Mouse (Mus musculus) liver, adult 2 months (tissue): ENCODE measurements around the gene Gm49395. TPM values are rescaled to one million over a fixed set of nuclear protein-coding genes. Genes with fewer than 3 reads are reported as not detected.

ENCODE experiments used
- DNase-seq: peaks from one replicate; pipeline ENCODE4 v3.0.0-alpha.2; 2011; ENCODE audit warnings: low read depth, low spot score; ENCODE audit errors: extremely low read depth
- H3K27ac ChIP-seq: fragments of 200-500 bp; replicated peaks from 2 replicates; pipeline ENCODE4 v1.5.1; 2012; ENCODE audit warnings: low read depth, mild to moderate bottlenecking, control low read depth, inconsistent platforms, low read length; ENCODE audit not compliant: insufficient read depth
- H3K27me3 ChIP-seq: fragments of 200-500 bp; 2 replicates; pipeline ENCODE4 v1.6.1; 2012; ENCODE audit warnings: mild to moderate bottlenecking, moderate library complexity, low read length, inconsistent platforms; ENCODE audit not compliant: control insufficient read depth, insufficient read depth
- H3K36me3 ChIP-seq: fragments of 200-500 bp; 2 replicates; pipeline ENCODE4 v1.6.1; 2012; ENCODE audit warnings: low read length, inconsistent platforms; ENCODE audit not compliant: control insufficient read depth, insufficient read depth
- H3K4me1 ChIP-seq: fragments of 200-500 bp; 2 replicates; pipeline ENCODE4 v1.6.1; 2011; ENCODE audit warnings: low read length; ENCODE audit not compliant: control insufficient read depth, insufficient read depth
- H3K4me3 ChIP-seq: fragments of 200-500 bp; 2 replicates; pipeline ENCODE4 v1.5.1; 2011; ENCODE audit warnings: low read depth, mild to moderate bottlenecking, control low read depth, low read length, moderate library complexity; ENCODE audit not compliant: insufficient read depth
- H3K79me2 ChIP-seq: fragments of 200-500 bp; 2 replicates; pipeline ENCODE4 v1.6.1; 2012; ENCODE audit warnings: inconsistent platforms, mild to moderate bottlenecking, low read length, moderate library complexity; ENCODE audit not compliant: control insufficient read depth, insufficient read depth
- H3K9ac ChIP-seq: fragments of 200-500 bp; 2 replicates; pipeline ENCODE4 v1.6.1; 2012; ENCODE audit warnings: low read depth, mild to moderate bottlenecking, control low read depth, inconsistent platforms, low read length
- CTCF ChIP-seq: fragments of 200-500 bp; IDR thresholded peaks from 2 replicates; pipeline ENCODE4 v1.5.1; 2011; ENCODE audit warnings: low read depth, low read length, control low read depth
- POLR2A ChIP-seq: fragments of 200-500 bp; IDR thresholded peaks from 2 replicates; pipeline ENCODE4 v1.6.1; 2011; ENCODE audit warnings: low read length, control low read depth; ENCODE audit not compliant: insufficient read depth; ENCODE audit errors: extremely low read depth
- WGBS: fragments of 180-500 bp; shearing (Covaris S2); methylation state at CpG from one replicate; pipeline ENCODE4 v1.1.7; 2018; 5-methylcytosine and 5-hydroxymethylcytosine counted together
- polyA plus RNA-seq: library from polyadenylated mRNA; depleted of rRNA; stranded (reverse); fragments of >200 nt; gene quantifications from 2 replicates; pipeline ENCODE4 v1.2.3, GENCODE M21; 2012
- total RNA-seq: library from RNA; depleted of rRNA; stranded (reverse); fragments of >200 nt; gene quantifications from 2 replicates; pipeline ENCODE4 v1.2.3, GENCODE M21; 2014

Gene Gm49395
- total and polyA plus RNA-seq, 2 experiments = 1.6 TPM

GRCm38 (mm10) chr13:115090069-115090976 lies 11.4 kb downstream of the Gm49395 start, which contains the start of gene Pelo:
Gene Pelo, minus strand, starts transcription at chr13:115090186.
- under 1% methylated on average over 60 of the region's 60 CpGs for WGBS
- H3K4me3 ChIP-seq = peak within 1 kb of the TSS; percentile 81
- no peaks in the 10 kb centered on the region for H3K27me3 ChIP-seq
- H3K4me1 ChIP-seq = peaks cover 20% of the 10 kb centered on the region
- DNase-seq = peak; percentile 82
- peaks cover 7% of the 10 kb centered on the region; the same call in 1 of the 2 replicates for H3K36me3 ChIP-seq
- TF ChIP-seq POLR2A = peak; percentile 83
- TF ChIP-seq CTCF = no peak
- H3K9ac ChIP-seq = peak within 1 kb of the TSS; percentile 91
- peaks cover 16% of the 10 kb centered on the region; the same call in 1 of the 2 replicates for H3K79me2 ChIP-seq
- peak within 1 kb of the TSS; percentile 85 for H3K27ac ChIP-seq

- Histone ChIP-seq H3K4me3 (peak overlapping the region; percentile 81), H3K4me1 (peaks cover 20% of the 10 kb centered on the region), H3K9ac (peak overlapping the region; percentile 91), H3K36me3 (peaks cover 8% of the 10 kb centered on the region; the same call in 1 of the 2 replicates), H3K79me2 (peaks cover 16% of the 10 kb centered on the region; the same call in 1 of the 2 replicates), H3K27ac (peak overlapping the region; percentile 85), H3K27me3 (no peaks in the 10 kb centered on the region)
- WGBS = 2% methylated on average over 35 of the region's 35 CpGs
- TF ChIP-seq CTCF (no peak), POLR2A (peak; percentile 79; the same call in 1 of the 2 replicates)
- peak; percentile 78 for DNase-seq
These were observed 12.2 kb downstream of the Gm49395 start for GRCm38 (mm10) chr13:115089395-115090025.

- Histone ChIP-seq H3K4me3 (peak overlapping the region; percentile 81), H3K27ac (peak overlapping the region; percentile 3; the same call in 1 of the 2 replicates), H3K4me1 (peaks cover 20% of the 10 kb centered on the region), H3K79me2 (peaks cover 16% of the 10 kb centered on the region; the same call in 1 of the 2 replicates), H3K27me3 (no peaks in the 10 kb centered on the region), H3K9ac (peak overlapping the region; percentile 91), H3K36me3 (peaks cover 8% of the 10 kb centered on the region; the same call in 1 of the 2 replicates)
- WGBS = 27% methylated on average over 11 of the region's 11 CpGs
- TF ChIP-seq POLR2A = no peak
- TF ChIP-seq CTCF = no peak
- DNase-seq = no peak
These were observed 12.7 kb downstream of the Gm49395 start for GRCm38 (mm10) chr13:115089020-115089394.

- DNase-seq = no peak
- H3K9ac ChIP-seq = no peak overlapping the region
- peak overlapping the region; percentile 45; the same call in 1 of the 2 replicates for H3K27ac ChIP-seq
- peaks cover 14% of the 10 kb centered on the region; the same call in 1 of the 2 replicates for H3K79me2 ChIP-seq
- H3K36me3 ChIP-seq = peaks cover 12% of the 10 kb centered on the region
- WGBS = 78% methylated on average over 6 of the region's 6 CpGs
- TF ChIP-seq CTCF (no peak), POLR2A (no peak)
- H3K27me3 ChIP-seq = no peaks in the 10 kb centered on the region
- H3K4me1 ChIP-seq = peaks cover 13% of the 10 kb centered on the region
- no peak overlapping the region for H3K4me3 ChIP-seq
These were observed 15.7 kb downstream of the Gm49395 start for GRCm38 (mm10) chr13:115085974-115086373.

GRCm38 (mm10) chr13:115082339-115082738 lies 19.4 kb downstream of the Gm49395 start:
- H3K27ac ChIP-seq = no peak overlapping the region
- no peak overlapping the region for H3K4me3 ChIP-seq
- peaks cover 4% of the 10 kb centered on the region; the same call in 1 of the 2 replicates for H3K79me2 ChIP-seq
- TF ChIP-seq POLR2A (no peak), CTCF (no peak)
- 82% methylated on average over 7 of the region's 7 CpGs for WGBS
- peaks cover 5% of the 10 kb centered on the region for H3K36me3 ChIP-seq
- H3K9ac ChIP-seq = no peak overlapping the region
- no peaks in the 10 kb centered on the region for H3K27me3 ChIP-seq
- H3K4me1 ChIP-seq = peaks cover 14% of the 10 kb centered on the region
- DNase-seq = no peak
